Mouse (Mus musculus): ENCODE results near the gene Tead1.

The Tead1 gene

DNA sequence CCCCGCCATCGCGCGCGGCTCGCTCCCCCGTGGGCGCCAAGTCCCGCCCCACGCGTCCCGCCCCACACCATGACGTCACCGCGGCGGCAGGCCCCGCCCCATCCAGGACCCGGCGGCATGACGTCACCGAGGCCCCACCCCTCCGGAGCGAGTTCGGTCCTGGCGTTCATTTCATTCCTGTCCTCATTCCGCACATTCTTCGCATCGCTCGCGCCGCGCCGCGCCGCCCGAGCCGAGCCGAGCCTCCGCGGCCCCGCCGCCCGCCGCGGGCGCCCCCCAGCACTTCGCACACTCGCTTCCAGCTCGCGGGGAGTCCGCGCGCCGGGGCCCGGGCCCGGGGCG, at the start of gene Tead1:
TSS of gene Tead1 (plus strand) at position 148 of the 342 bp plus-strand sequence.
- peak; percentile 94 for DNase-seq

DNA sequence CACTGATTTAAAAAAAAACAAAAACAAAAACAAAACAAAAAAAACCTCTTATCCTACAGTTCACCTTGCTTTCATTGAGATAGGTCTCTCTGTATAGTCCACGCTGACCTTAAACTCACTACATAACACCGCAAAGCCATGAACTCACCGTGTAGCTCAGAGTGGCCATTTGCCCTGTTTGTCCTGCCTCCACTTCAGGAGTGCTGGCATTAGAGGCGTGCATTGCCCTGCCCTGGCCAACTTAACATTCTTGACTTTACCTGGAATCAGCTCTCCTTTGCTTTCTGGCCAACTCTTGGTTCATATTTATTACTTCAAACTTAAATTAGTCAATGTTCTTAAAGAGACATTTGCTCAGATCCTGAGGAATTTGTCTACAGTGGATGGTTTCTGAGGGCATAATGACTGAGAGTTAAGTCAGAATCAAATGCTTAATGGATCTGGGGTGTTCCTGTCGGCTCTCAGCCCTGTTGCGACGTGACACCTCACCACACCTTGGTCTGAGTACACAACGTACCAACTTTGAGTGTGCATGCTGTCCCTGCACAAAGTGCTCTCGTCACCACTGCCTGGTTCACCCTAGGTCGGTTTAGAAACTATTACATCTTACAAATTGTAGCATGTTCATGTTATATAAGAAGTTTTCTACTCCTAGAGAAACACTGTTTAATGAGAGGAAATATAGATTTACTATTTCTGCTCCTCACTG, 44.5 kb upstream of the Tead1 start:
- no peak for DNase-seq

DNA sequence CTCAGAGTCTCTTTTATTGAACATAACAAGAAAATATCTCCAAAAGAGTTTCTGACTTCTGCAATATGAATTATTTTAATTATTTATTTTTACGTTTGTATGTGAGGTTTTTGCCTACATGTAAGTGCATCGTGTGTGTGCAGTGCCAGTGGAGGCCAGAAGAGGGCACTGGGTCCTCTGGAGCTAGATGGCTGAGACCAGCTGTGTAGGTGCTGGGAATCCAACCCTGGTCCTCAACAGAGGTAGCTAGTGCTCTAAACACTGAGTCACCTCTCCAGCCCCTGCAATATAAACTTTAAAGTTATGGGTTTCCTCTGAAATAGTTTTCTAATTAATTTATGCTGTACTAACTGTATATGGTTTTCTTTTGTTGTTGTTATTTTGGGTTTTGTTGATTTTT, 43.2 kb upstream of the Tead1 start:
- DNase-seq, result no peak

DNA sequence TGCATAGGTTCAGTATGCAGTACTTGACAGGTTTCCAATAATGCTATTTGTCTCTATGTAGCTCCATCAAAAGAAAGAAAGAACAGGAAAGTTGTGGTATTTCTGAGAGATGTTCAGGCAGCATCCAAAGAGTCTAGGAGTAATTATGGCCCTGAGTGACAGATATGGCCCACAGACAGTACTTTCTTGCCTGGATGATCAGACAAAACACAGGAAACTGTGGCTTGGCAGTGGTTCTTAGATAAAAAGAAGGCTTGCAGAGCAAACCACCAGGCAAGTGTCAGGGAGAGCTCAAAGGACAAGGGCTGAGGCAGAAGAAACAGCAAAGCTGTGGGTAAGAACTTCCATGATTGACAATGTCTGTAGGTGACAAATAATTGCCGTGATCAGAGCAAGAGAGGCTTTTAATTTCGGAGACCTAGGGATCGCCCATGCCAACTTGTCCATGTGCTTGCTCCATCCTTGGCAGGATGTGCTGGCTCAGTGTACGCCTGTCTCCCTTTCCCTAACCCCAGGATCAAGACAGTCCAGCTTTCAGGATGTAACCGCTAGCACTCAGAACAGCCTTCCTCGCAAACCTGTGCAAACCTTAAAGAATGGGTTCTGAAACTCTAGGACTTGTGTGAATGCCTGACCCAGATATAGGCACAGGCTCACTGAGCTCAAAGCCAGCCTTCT, 35.1 kb upstream of the Tead1 start:
- no peak for DNase-seq

DNA sequence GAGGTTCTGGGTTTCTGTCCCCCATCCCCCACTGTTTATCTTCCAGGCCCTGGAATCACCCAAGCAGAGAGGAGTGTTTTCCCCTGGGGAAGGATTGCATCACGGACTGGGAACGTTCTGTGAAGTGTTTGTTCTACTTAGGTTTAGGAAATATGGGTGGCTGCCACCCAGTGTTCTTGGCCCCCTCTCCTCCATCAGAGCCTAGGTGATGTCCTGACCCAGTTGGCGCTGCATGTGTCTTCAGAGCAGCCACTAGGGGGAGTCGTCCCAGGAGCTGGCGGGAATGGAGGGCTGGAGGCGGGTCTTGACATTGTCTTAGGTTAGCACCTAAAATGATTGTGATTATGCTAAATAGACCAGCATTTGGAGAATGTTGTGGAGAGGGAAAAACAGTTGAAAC, 34.4 kb upstream of the Tead1 start:
- DNase-seq, result no peak

DNA sequence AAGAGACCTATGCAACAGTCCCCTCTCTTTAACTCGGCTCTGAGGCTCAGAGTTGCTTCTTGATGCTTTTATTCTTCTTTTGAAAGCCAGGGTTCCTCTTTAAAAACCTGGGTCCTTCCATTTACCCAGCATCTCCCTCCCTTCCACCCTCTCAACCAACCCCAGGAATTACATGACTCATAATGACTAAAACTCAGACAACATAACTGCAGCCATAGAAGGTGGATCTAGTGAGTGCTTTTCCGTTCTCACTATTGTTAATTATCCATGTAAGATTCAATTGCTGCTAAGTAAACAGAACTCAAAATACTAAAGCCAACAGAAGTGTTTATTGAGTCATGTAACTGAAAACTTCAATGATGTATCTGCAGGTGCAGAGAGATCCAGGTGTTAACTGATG, 33.4 kb upstream of the Tead1 start:
- DNase-seq, result no peak

DNA sequence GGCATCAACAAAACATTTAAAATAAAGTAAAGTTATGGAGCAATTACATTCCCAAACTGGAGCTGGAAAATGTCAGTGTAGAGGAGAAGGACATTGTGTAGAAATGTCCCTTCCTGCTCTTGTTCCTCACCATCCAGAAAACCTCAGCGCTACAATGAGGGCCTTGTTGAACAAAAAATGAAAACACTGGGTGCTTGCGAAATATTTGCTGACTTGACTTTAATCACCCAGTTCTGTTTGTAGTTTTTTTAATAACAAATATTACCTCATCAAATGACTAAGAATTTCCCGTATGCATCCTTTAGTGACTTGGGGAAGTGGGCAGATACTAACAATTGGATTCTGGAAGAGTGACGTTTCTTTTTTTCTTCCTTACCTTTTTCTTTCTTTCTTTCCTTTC, 31.7 kb upstream of the Tead1 start:
- no peak for DNase-seq

DNA sequence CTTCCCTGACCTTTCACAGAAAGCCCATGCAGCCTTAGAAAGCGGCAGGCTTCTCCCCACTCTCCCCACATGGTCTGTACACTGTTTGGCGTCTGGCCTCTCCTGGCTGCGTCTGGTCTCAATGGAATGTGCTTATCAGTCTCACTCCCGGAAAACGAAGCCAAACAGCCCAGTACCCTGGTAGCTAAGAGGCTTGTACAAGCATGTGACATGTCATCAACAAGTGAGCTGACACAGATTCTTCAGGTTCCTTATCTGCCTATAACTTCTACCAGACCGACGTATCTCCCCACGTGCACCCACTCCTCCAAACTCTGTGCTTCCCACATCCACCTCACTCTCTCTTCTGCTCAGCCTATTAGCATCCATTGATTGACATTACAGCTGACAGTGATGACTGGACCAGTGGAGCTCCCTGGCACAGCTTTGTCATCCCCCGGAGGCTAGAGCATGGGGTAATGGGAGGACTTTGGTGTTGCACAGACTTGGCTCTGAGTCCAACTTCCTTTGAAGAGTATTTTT, 22.9 kb upstream of the Tead1 start:
- DNase-seq, result peak; percentile 40

DNA sequence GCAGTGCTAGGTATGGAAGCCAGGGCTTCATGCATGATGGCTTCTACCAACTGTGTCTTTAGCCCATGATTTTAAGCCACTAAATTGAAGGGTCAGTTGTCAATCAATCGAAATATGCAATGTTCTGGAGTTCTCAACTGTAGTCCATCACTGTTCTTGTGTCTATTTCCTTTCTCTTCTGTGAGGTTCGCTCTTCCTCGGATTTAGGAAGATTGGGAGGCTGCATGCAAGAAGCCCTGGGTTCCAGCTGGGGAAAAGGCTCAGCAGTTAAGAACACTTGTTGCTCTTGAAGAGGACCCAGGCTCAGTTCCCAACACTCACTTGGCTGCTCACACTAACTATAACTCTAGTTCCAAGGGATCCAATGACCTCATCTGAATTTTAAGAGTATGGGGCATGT, 20.2 kb upstream of the Tead1 start:
- DNase-seq, result no peak

DNA sequence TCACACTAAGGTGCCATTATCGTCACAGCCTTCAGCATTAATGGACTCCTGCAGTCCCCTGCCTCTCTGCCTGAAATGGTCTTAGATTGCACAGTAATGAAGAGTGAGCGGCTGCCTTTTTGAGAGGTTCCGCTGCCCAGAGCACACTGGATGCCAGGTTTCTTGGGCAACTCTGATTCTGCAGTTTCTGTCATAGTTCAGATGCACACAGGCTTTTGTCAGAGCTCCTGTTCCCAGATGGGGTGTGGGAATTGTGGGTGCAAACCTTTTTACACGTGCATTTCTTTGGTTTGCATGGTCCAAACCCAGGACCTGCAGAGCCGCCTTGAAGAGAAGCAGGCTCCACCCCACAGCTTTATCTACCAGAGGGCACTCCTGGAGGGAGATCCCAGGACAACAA, 19.3 kb upstream of the Tead1 start:
- DNase-seq, result no peak

DNA sequence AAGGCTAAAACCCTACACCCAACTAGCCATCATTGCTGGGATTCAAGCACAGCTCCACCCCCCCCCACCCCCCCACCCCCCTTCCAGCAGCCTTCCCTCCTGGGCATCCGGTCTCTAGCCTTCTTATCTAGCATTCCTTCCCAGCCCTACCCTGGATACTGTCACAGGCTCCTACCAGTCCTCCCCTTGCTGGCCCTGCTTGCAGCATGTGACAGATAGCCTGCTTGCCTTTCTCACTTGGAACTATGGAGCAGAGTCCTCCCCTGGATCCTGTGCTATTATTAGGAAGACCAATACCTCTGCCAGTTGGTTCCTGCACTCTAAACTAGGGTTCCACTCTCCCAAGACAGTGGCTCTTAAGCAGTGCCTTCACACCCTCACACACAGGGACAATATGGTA, 18.8 kb upstream of the Tead1 start:
- DNase-seq, result no peak

DNA sequence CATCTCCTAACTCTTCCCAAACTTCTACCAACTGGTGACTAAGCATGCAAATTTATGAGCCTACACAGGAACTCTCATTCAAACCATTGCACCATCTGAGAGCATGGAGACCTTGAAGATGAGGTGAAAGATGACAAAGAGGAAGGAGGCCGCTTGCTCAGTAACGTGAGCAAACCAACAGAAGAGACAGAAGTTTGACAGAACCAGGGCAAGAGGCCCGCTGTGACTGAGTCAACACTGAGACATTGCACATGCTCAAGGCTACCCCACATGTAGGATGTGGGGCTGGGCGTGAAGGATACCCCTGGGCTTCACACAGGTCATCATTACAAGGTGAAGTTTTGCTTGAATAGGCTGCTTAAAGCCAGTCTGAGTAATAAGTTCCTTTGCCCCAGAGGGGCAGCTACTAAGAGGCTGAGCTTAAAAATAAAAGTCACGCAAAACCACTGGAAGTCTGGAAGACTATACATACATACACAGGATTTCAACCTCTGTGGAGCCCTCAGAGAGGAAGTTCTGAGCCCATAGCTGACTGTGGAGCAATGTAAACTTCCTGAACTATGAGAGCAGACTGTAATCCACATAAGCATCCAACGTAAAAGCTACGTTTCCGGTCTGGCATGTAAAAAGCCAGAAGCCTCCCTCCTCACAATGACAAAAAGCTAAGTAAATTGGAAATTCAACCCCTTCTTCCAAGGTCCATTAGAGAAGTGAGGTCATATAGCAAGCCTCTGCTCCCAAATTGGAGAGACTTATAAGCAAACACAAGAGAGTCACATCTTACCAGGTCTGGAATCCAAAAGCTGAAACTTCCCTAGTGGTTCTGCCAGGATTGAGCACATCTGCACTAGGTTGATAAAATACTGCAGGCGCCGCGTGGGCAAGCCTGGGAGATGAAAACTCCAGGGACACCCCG, 16.5 kb upstream of the Tead1 start:
- DNase-seq, result no peak

DNA sequence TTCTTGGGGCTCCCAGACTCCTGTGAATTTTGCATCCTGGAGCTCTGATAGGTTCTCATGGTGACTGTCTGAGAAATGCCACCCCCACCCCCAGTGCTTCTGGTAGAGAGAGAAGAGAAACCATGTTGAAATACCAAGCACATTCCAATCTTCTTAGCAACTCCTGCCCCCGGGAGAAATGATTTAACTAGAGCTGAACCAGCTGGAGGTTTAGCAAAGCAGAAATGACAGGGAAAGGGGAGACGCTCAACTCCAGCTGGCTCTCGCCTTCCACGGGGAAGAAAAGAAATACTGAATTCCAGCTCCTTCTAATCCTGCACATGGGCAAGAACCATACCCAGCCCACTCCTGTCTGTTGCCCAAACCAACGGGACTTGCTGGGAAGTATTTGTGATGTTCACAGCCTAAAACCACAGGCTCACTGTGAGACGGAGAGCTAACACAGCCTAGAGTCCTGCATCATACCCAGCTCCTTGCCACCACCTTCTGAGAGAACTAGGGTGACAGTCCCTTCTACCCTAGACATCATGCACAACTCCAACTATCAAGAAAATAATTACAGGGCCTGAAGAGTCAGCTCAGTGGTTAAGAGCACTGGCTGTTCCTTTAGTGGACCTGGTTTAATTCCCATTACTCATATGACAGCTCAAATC, 15.7 kb upstream of the Tead1 start:
- peak; percentile 46 for DNase-seq

DNA sequence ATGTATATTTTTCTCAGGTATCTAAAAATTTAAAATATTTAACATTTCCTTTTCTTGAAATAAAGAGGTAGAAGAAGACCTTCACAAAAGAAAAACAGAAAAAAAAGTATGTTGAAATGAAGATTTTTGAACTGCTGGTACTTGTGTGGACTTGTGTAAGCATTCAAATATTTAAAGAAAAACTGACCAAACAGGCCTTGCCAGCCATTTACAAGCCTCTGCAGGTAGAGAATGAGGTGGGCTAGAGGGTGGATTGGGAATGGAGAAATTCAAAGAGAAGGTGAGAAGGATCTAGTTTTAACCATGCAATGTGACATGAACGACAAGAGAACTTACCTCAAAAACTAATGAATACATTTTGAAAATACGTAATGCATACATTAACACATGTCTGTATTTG, 9.1 kb upstream of the Tead1 start:
- DNase-seq, result no peak

DNA sequence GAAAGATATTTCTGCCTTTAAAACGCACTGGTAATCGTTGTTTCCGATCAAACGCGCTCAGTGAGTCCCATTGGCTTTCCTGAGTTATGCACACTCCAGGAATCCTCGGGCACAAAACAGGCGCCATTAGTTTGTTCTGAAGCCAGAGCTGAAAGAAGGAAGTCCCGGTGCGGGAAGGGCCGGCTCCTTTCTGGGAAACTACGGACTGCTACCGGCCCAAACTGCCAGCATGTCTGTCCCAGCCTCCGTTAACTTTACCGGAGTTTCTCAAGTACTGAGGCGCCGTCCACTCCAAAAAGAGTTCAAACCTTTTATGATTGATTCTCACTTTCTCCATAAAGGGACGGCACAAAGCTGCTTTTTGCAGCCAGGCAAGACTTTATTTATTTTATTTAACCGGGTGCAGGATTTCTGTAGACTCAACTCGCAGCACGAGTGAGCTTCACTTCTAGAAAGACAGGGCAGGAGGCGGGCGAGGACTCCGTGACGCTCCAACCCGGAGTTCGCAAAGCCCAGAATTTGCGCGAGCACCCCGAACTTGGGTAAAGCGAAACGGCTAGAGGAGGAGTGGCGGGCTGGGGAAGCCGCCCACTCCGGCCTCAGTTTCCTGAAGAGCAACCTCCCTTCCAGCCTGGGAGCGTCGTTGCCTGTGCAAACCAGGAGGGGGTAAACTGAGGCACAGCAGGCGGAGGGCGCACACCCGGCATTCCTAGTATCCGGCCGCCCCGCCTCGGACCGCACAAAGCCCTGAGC, 524 bp upstream of the Tead1 start:
- peak; percentile 76 for DNase-seq

DNA sequence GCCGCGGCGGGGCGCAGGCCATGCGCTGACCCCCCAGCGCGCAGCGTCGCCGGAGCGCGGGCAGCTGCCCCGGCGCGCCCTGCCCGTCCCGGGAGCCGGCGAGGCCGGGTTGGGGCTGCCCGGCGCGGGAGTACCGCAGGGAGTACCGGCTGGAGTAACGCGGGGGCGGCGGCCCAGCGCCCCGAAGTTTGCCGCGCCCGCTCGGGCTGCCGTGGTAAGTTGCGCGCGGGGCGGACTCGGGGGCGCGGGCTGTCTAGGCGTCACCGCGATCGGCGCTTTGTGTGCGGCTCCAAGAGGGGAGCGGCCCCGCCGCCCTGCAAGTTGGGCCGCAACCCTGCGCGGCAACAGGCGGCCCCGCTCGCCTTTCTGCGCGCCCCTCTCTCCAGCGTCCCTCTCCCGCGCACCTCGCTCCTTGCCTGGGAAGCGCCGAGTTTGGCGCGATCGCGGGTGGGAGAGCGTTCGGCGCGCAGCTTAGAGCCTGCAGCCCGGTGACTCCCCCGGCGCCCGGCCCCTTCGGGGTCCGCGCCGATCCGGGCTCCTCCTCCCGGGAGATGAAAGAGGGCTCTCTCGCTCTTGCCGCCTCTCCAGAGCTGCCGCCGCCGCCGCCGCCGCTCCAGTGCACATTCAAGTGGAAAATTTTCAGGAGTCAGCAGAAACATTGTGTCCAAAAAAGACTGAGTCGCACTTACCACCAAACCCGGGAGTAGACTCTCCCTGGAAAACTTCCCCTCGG, 561 bp downstream of the Tead1 start:
- DNase-seq, result peak; percentile 82

DNA sequence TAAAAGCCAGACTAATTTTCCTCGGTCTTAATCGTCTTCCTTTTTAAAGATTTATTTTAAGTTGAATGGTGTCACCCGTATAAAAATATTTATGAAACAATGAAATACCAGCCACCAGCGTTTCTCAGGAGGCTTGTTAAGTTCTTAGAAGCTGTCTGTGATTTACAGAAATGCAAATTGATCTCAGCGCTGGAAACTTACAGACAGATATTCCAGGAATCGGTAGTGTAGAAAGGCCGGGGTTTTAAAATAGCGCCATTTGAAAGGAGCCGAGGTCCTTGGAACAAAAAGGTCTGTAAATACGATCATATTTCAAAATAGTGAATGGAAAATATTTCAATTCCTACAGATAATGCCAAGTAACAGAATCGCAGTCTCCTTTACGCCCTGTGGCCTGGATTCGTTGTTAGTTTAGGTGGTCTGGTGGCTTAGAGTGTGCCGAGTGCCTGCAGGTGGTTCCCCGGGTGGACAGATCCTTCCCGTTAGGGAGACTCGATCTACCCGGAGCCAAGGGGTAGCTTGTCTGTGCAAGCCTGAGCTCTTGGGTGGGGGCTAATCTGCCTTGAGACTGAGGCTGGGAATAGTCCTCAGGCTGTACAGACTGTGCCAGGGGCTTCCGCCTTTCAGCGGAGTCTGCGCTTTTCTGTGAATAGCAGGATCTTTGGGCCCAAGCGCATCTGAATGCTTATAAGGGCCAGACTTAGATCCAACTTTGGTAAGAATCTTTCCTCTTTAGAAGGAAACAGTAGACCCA, 1.6 kb downstream of the Tead1 start:
- DNase-seq, result peak; percentile 56

DNA sequence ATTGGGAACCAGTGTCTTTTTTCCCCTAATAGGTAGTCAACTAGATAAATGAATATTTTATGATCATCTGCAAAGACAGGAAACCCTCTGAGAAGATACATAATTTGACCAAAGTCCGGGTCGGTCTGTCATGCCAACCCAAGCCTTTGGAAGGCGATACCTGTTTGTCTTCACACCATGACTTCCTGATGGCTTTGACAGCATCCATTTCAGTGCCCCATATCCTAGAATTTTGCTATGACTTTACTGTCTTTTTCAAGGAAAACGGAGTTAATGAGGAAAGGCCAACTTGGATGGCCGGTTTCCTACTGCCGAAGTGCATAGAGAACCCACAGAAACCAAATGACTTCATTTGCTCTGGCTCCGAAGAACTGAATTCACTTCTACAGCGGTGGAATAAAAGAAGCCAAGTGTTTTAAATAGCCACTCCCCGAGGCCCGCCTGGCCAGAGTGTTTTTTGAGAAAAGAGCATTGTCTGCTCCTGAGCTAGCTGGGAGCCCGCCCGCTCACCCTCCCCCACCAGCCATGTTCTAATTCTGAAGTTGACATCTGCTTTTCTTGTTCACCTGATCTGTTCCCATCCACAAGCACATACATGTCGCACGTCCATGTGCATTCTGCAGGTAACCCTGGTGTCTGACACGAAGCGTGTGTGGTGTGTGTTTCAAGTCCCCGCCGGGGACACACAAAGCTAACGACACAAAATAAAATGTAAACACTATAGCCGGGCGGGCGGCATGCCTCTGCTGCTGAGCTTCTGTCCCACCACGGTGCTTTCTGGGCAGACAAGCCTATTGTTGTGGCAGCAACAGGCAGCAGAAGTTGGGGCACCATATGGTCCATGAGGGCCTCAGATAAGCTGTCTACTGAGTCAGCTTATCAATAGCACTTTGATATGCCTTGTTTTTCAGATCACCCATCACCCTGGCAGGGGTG, 5.8 kb downstream of the Tead1 start:
- no peak for DNase-seq

DNA sequence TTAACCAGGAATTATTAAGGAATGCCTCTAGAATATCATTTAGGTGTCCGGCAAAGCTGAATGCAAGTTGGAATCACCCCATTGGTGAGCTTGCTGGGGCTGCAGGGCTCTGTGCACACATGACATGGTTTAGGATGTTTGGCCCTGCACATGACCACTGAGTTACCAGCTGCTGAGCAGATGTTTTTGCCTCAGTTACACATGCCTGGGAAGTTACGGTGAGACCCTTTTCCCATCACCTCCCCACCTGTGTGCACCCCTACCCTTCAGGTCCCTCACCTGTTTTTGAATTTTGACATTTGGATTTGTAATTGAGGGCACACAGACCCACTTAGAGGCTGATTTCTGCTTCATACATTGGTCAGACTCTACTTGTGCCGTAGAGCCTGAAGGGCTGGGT, 6.9 kb downstream of the Tead1 start:
- no peak for DNase-seq

DNA sequence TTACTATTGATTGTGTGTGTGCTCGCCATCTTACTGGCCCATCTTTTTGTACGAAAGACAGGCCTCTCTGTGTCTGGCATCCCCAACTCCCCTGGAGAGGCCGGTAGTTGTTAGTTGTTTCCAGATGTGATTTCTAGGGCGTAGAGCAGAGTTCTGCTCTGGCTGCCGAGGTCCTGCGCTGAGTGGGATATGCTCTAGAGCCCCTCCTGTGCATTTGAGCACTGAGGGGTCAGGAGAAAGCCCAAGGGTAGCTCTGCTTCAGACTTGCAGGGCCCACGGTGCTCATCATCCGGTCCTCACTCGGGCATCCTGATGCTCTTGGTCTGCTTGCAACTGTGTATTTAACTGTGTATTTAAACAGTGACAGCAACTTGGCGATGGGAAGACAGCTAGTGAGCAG, 7.5 kb downstream of the Tead1 start:
- DNase-seq, result no peak
